Mouse (Mus musculus) hindbrain, embryonic 14.5 days (tissue): ENCODE measurements around the gene Utp15. TPM values are rescaled to one million over a fixed set of nuclear protein-coding genes. Genes with fewer than 3 reads are reported as not detected.

Source experiments
- ATAC-seq: fragments of 200-750 bp; cut with Nextera tagmentation; 2 replicates; pipeline ENCODE4 v1.8.0; 2017; ENCODE audit warnings: moderate number of reproducible peaks, mild to moderate bottlenecking, moderate TSS enrichment, moderate library complexity; ENCODE audit not compliant: low FRiP score
- DNase-seq: peaks from one replicate; pipeline ENCODE4 v3.0.0-alpha.2; 2015; ENCODE audit warnings: low spot score
- H3K27ac ChIP-seq: fragments of 300-500 bp; sonication (generic); 2 replicates; pipeline ENCODE4 v1.5.1; 2014; ENCODE audit warnings: mild to moderate bottlenecking, moderate library complexity
- H3K27me3 ChIP-seq: fragments of 300-500 bp; sonication (generic); 2 replicates; pipeline ENCODE4 v1.6.1; 2014; ENCODE audit warnings: mild to moderate bottlenecking, low read length, mixed read lengths; ENCODE audit not compliant: control insufficient read depth, insufficient read depth
- H3K36me3 ChIP-seq: fragments of 300-500 bp; sonication (generic); replicated peaks from 2 replicates; pipeline ENCODE4 v1.6.1; 2014; ENCODE audit not compliant: control insufficient read depth, insufficient read depth
- H3K4me1 ChIP-seq: fragments of 300-500 bp; sonication (generic); replicated peaks from 2 replicates; pipeline ENCODE4 v1.6.1; 2014; ENCODE audit warnings: antibody characterized with exemption, low read length, mixed read lengths; ENCODE audit not compliant: control insufficient read depth, insufficient read depth
- H3K4me2 ChIP-seq: fragments of 300-500 bp; sonication (generic); replicated peaks from 2 replicates; pipeline ENCODE4 v1.6.1; 2014; ENCODE audit warnings: mild to moderate bottlenecking, moderate library complexity
- H3K4me3 ChIP-seq: fragments of 300-500 bp; sonication (generic); replicated peaks from 2 replicates; pipeline ENCODE4 v1.5.1; 2014; ENCODE audit warnings: mild to moderate bottlenecking, low read length
- H3K9ac ChIP-seq: fragments of 300-500 bp; sonication (generic); 2 replicates; pipeline ENCODE4 v1.6.1; 2014
- H3K9me3 ChIP-seq: fragments of 300-500 bp; sonication (generic); 2 replicates; pipeline ENCODE4 v1.6.1; 2016; ENCODE audit warnings: low read length; ENCODE audit not compliant: control insufficient read depth
- WGBS: fragments of 180-500 bp; shearing (Covaris S2); extraction: QIAGEN DNeasy Blood & Tissue Kit; methylation state at CpG from one replicate; pipeline ENCODE4 v1.1.7; 2014; 5-methylcytosine and 5-hydroxymethylcytosine counted together
- polyA plus RNA-seq: library from polyadenylated mRNA; unstranded; fragments of >200 nt; fragmentation: Nextera tagmentation; extraction: Ambion mirVana; gene quantifications from 2 replicates; pipeline ENCODE4 v1.2.1, GENCODE M21; 2014

The Utp15 gene
- polyA plus RNA-seq, 1 experiment from 2014 or later: 26.9 TPM

GRCm38 (mm10) chr13:98235451-98235850 lies 27.4 kb downstream of the Utp15 start:
- no peak for ATAC-seq
- Histone ChIP-seq H3K36me3 (no peaks in the 10 kb centered on the region), H3K27me3 (no peaks in the 10 kb centered on the region), H3K4me1 (no peaks in the 10 kb centered on the region), H3K4me2 (no peak overlapping the region), H3K9me3 (no peaks in the 10 kb centered on the region), H3K9ac (no peak overlapping the region), H3K27ac (no peak overlapping the region), H3K4me3 (no peak overlapping the region)
- WGBS: 78% methylated on average over 6 of the region's 6 CpGs
- no peak for DNase-seq

GRCm38 (mm10) chr13:98230511-98230910 lies 32.3 kb downstream of the Utp15 start:
- ATAC-seq: no peak
- no peaks in the 10 kb centered on the region for H3K27me3 ChIP-seq
- no peak overlapping the region for H3K4me3 ChIP-seq
- H3K4me1 ChIP-seq: no peaks in the 10 kb centered on the region
- H3K36me3 ChIP-seq: no peaks in the 10 kb centered on the region
- no peak overlapping the region for H3K27ac ChIP-seq
- no peak overlapping the region for H3K4me2 ChIP-seq
- 84% methylated on average over 1 of the region's 1 CpGs for WGBS
- no peaks in the 10 kb centered on the region for H3K9me3 ChIP-seq
- no peak for DNase-seq
- H3K9ac ChIP-seq: no peak overlapping the region

- DNase-seq (no peak), ATAC-seq (no peak)
- H3K4me2 ChIP-seq: no peak overlapping the region
- no peaks in the 10 kb centered on the region for H3K9me3 ChIP-seq
- 76% methylated on average over 2 of the region's 2 CpGs for WGBS
- H3K4me3 ChIP-seq: no peak overlapping the region
- H3K9ac ChIP-seq: no peak overlapping the region
- no peaks in the 10 kb centered on the region for H3K36me3 ChIP-seq
- no peaks in the 10 kb centered on the region for H3K4me1 ChIP-seq
- no peak overlapping the region for H3K27ac ChIP-seq
- no peaks in the 10 kb centered on the region for H3K27me3 ChIP-seq
Observed at GRCm38 (mm10) chr13:98226225-98226624, 36.6 kb downstream of the Utp15 start.

- peak; percentile 47 for DNase-seq
- H3K36me3 ChIP-seq: no peaks in the 10 kb centered on the region
- H3K4me2 ChIP-seq: 0 out of 2 replicates have a peak overlapping the region, but pooled peaks have one; percentile 13
- no peak overlapping the region for H3K27ac ChIP-seq
- H3K27me3 ChIP-seq: no peaks in the 10 kb centered on the region
- ATAC-seq: peak; percentile 62; the same call in 1 of the 2 replicates
- no peaks in the 10 kb centered on the region for H3K4me1 ChIP-seq
- no peaks in the 10 kb centered on the region for H3K9me3 ChIP-seq
- no peak overlapping the region for H3K9ac ChIP-seq
- 30% methylated on average over 12 of the region's 12 CpGs for WGBS
- no peak overlapping the region for H3K4me3 ChIP-seq
Observed at GRCm38 (mm10) chr13:98222848-98223247, 40.0 kb downstream of the Utp15 start.

GRCm38 (mm10) chr13:98210137-98210536 lies 52.7 kb downstream of the Utp15 start:
- 82% methylated on average over 7 of the region's 7 CpGs for WGBS
- no peaks in the 10 kb centered on the region for H3K36me3 ChIP-seq
- DNase-seq: no peak

GRCm38 (mm10) chr13:98208842-98209241 lies 54.0 kb downstream of the Utp15 start:
- 0 out of 2 replicates have a peak, but pooled peaks cover 5% of the 10 kb centered on the region for H3K4me1 ChIP-seq
- WGBS: 42% methylated on average over 9 of the region's 9 CpGs
- no peak overlapping the region for H3K4me2 ChIP-seq
- H3K9me3 ChIP-seq: no peaks in the 10 kb centered on the region
- no peak for ATAC-seq
- H3K9ac ChIP-seq: no peak overlapping the region
- no peak overlapping the region for H3K4me3 ChIP-seq
- H3K27ac ChIP-seq: no peak overlapping the region
- peaks cover 4% of the 10 kb centered on the region; the same call in 1 of the 2 replicates for H3K27me3 ChIP-seq
- H3K36me3 ChIP-seq: no peaks in the 10 kb centered on the region
- no peak for DNase-seq

More at GRCm38 (mm10) chr13:98210137-98210536, 52.7 kb downstream of the Utp15 start:
- no peaks in the 10 kb centered on the region for H3K9me3 ChIP-seq
- peaks cover 4% of the 10 kb centered on the region; the same call in 1 of the 2 replicates for H3K27me3 ChIP-seq
- no peak overlapping the region for H3K27ac ChIP-seq
- no peak overlapping the region for H3K9ac ChIP-seq
- H3K4me2 ChIP-seq: no peak overlapping the region
- no peak overlapping the region for H3K4me3 ChIP-seq
- no peak for ATAC-seq
- 0 out of 2 replicates have a peak, but pooled peaks cover 5% of the 10 kb centered on the region for H3K4me1 ChIP-seq

GRCm38 (mm10) chr13:98206546-98206870 lies 56.3 kb downstream of the Utp15 start:
- H3K27me3 ChIP-seq: peaks cover 4% of the 10 kb centered on the region; the same call in 1 of the 2 replicates
- no peaks in the 10 kb centered on the region for H3K36me3 ChIP-seq
- 0 out of 2 replicates have a peak, but pooled peaks cover 5% of the 10 kb centered on the region for H3K4me1 ChIP-seq
- peak overlapping the region; percentile 71 for H3K27ac ChIP-seq
- H3K4me2 ChIP-seq: peak overlapping the region; percentile 95
- H3K9me3 ChIP-seq: no peaks in the 10 kb centered on the region
- peak overlapping the region; percentile 53 for H3K4me3 ChIP-seq
- no peak for DNase-seq
- 3% methylated on average over 13 of the region's 13 CpGs for WGBS
- ATAC-seq: no peak
- H3K9ac ChIP-seq: peak overlapping the region; percentile 81

GRCm38 (mm10) chr13:98205771-98206545 lies 56.9 kb downstream of the Utp15 start, which contains the start of gene Arhgef28:
Gene Arhgef28 (minus strand): TSS chr13:98206439.
- Histone ChIP-seq H3K36me3 (no peaks in the 10 kb centered on the region), H3K27ac (peak within 1 kb of the TSS; percentile 71), H3K9me3 (no peaks in the 10 kb centered on the region), H3K4me3 (peak within 1 kb of the TSS; percentile 53), H3K4me2 (peak within 1 kb of the TSS; percentile 95), H3K9ac (peak within 1 kb of the TSS; percentile 81), H3K4me1 (0 out of 2 replicates have a peak, but pooled peaks cover 5% of the 10 kb centered on the region), H3K27me3 (peaks cover 4% of the 10 kb centered on the region; the same call in 1 of the 2 replicates)
- ATAC-seq (peak; percentile 86), DNase-seq (peak; percentile 32)
- under 1% methylated on average over 50 of the region's 76 CpGs for WGBS

- Histone ChIP-seq H3K27me3 (peaks cover 4% of the 10 kb centered on the region; the same call in 1 of the 2 replicates), H3K36me3 (no peaks in the 10 kb centered on the region), H3K4me2 (peak overlapping the region; percentile 95), H3K4me3 (peak overlapping the region; percentile 53), H3K9ac (peak overlapping the region; percentile 81; the same call in 1 of the 2 replicates), H3K9me3 (no peaks in the 10 kb centered on the region), H3K4me1 (0 out of 2 replicates have a peak, but pooled peaks cover 5% of the 10 kb centered on the region), H3K27ac (no peak overlapping the region; the same call in 1 of the 2 replicates)
- no peak for DNase-seq
- 27% methylated on average over 8 of the region's 8 CpGs for WGBS
- ATAC-seq: no peak
Observed at GRCm38 (mm10) chr13:98205111-98205510, 57.7 kb downstream of the Utp15 start.
